17 mouse cellular contexts compared by ENCODE assay signal in the genomic region with DNA sequence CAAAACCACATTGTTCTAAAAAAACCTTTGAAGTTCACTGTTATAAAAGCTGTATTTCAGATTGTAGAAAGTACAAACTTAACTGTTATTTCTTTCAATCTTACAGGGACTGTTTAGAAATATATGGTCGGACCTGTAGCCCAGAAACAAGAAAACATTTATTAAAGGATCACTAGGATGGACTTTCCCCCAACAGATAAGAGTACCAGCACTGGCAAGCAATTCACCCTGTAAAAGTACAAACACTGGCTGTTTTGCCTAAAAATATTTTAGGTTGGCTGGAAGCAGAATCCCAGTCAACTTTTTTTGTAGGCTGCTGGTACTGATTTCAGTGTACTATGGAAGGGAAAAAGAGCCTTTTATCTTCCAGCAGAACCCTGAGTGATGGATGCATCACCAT. TPM values are rescaled to one million over a fixed set of nuclear protein-coding genes. Genes with fewer than 3 reads are reported as not detected.
"Had no signal": no experiment of that assay in that cellular context is flagged by ENCODE, and none has a peak within 500 bp of the region (broad histone marks: within the 10 kb centered on the region; RNA-seq: fewer than 3 reads in every experiment).

No protein-coding gene starts in this region.

- H3K27ac ChIP-seq: neural tube, embryonic 13.5 days; neural tube, embryonic 15.5 days; stomach, embryonic 15.5 days; stomach, postnatal 0 days had no signal

- DNase-seq: retina, postnatal 1 day; right cerebral cortex, adult 18-20 months; right cerebral cortex, postnatal 14 days; right cerebral cortex, postnatal 25 days; right cerebral cortex, postnatal 4 days; spleen, adult 18-20 months; thymus, adult 18-20 months; thymus, adult 2 months; thymus, postnatal 14 days; thymus, postnatal 25 days; thymus, postnatal 36 days; thymus, postnatal 4 days had no signal

- H3K4me3 ChIP-seq: neural tube, embryonic 13.5 days; neural tube, embryonic 15.5 days; stomach, embryonic 15.5 days had no signal

- H3K4me1 ChIP-seq: neural tube, embryonic 13.5 days; neural tube, embryonic 15.5 days; stomach, embryonic 15.5 days had no signal

- H3K27me3 ChIP-seq: neural tube, embryonic 13.5 days; neural tube, embryonic 15.5 days; stomach, embryonic 15.5 days had no signal

- H3K9me3 ChIP-seq: neural tube, embryonic 13.5 days; neural tube, embryonic 15.5 days; stomach, embryonic 15.5 days had no signal

- H3K9ac ChIP-seq: neural tube, embryonic 13.5 days; neural tube, embryonic 15.5 days; stomach, embryonic 15.5 days had no signal

- H3K4me2 ChIP-seq: neural tube, embryonic 13.5 days; neural tube, embryonic 15.5 days; stomach, embryonic 15.5 days had no signal

RNA-seq across cellular contexts. Expression of a gene that starts 46.7 kb away (rescaled TPM):
- total RNA-seq: neutrophil, adult 5-6 weeks had no signal
